Mouse (Mus musculus): ENCODE measurements around the gene Camta1. TPM values are rescaled to one million over a fixed set of nuclear protein-coding genes. Genes with fewer than 3 reads are reported as not detected.
A peak's percentile ranks its signal among the peaks of the same experiment; 100 is the strongest.

The Camta1 gene
- total RNA-seq, 1 experiment from 2014 or later, result 37.3 TPM

- peak; percentile 23 for DNase-seq
Measured at GRCm38 (mm10) chr4:151860441-151861331, 990 bp downstream of the Camta1 start.

GRCm38 (mm10) chr4:151859275-151859674 is 2.4 kb downstream of the Camta1 start:
- DNase-seq, result no peak

- DNase-seq, result no peak
Measured at GRCm38 (mm10) chr4:151853949-151854348, 7.7 kb downstream of the Camta1 start.

GRCm38 (mm10) chr4:151851179-151851578 is 10.5 kb downstream of the Camta1 start:
- DNase-seq, result peak; percentile 54

- no peak for DNase-seq
Measured at GRCm38 (mm10) chr4:151842591-151842990, 19.1 kb downstream of the Camta1 start.

- DNase-seq, result no peak
Measured at GRCm38 (mm10) chr4:151838518-151838917, 23.2 kb downstream of the Camta1 start.

- DNase-seq, result no peak
Measured at GRCm38 (mm10) chr4:151835860-151836259, 25.8 kb downstream of the Camta1 start.

- no peak for DNase-seq
Measured at GRCm38 (mm10) chr4:151834536-151834935, 27.1 kb downstream of the Camta1 start.

GRCm38 (mm10) chr4:151833940-151834449 is 27.7 kb downstream of the Camta1 start:
- DNase-seq, result no peak

- DNase-seq, result no peak
Measured at GRCm38 (mm10) chr4:151827840-151828239, 33.8 kb downstream of the Camta1 start.

GRCm38 (mm10) chr4:151827356-151827755 is 34.3 kb downstream of the Camta1 start:
- DNase-seq, result no peak

- no peak for DNase-seq
Measured at GRCm38 (mm10) chr4:151823963-151824362, 37.7 kb downstream of the Camta1 start.

GRCm38 (mm10) chr4:151822986-151823385 is 38.7 kb downstream of the Camta1 start:
- no peak for DNase-seq

- DNase-seq, result no peak
Measured at GRCm38 (mm10) chr4:151817981-151818766, 43.5 kb downstream of the Camta1 start.

- no peak for DNase-seq
Measured at GRCm38 (mm10) chr4:151813711-151814110, 48.0 kb downstream of the Camta1 start.

- no peak for DNase-seq
Measured at GRCm38 (mm10) chr4:151805685-151806084, 56.0 kb downstream of the Camta1 start.

GRCm38 (mm10) chr4:151805046-151805445 is 56.6 kb downstream of the Camta1 start:
- DNase-seq, result no peak

- DNase-seq, result no peak
Measured at GRCm38 (mm10) chr4:151804208-151804607, 57.5 kb downstream of the Camta1 start.

- DNase-seq, result no peak
Measured at GRCm38 (mm10) chr4:151798630-151799029, 63.0 kb downstream of the Camta1 start.

GRCm38 (mm10) chr4:151793694-151794093 is 68.0 kb downstream of the Camta1 start:
- no peak for DNase-seq

GRCm38 (mm10) chr4:151786946-151787705 is 74.5 kb downstream of the Camta1 start:
- DNase-seq, result no peak

GRCm38 (mm10) chr4:151780511-151780910 is 81.2 kb downstream of the Camta1 start:
- DNase-seq, result no peak
